Mouse (Mus musculus): Measurements from ENCODE around the gene Eif4ebp2.

The Eif4ebp2 gene

GRCm38 (mm10) chr10:61419146-61419545 lies 33.3 kb downstream of the Eif4ebp2 start:
- in situ Hi-C loops (cut with MboI, MseI) = no loop called here

GRCm38 (mm10) chr10:61418131-61418900 lies 34.1 kb downstream of the Eif4ebp2 start:
- in situ Hi-C loops (cut with MboI, MseI) = no loop called here

GRCm38 (mm10) chr10:61417672-61418071 lies 34.8 kb downstream of the Eif4ebp2 start, which contains the start of gene Nodal:
Gene Nodal (plus strand): TSS chr10:61417972.
- in situ Hi-C loops (cut with MboI, MseI) = no loop called here

GRCm38 (mm10) chr10:61417046-61417445 lies 35.4 kb downstream of the Eif4ebp2 start:
- in situ Hi-C loops (cut with MboI, MseI) = no loop called here

- in situ Hi-C loops (cut with MboI, MseI) = no loop called here
These were observed 35.9 kb downstream of the Eif4ebp2 start for GRCm38 (mm10) chr10:61416561-61416960.

- in situ Hi-C loops (cut with MboI, MseI) = no loop called here
These were observed 36.6 kb downstream of the Eif4ebp2 start for GRCm38 (mm10) chr10:61415890-61416289.

- in situ Hi-C loops (cut with MboI, MseI) = no loop called here
These were observed 37.2 kb downstream of the Eif4ebp2 start for GRCm38 (mm10) chr10:61415240-61415639.

- in situ Hi-C loops (cut with MboI, MseI) = no loop called here
These were observed 39.4 kb downstream of the Eif4ebp2 start for GRCm38 (mm10) chr10:61412910-61413625.

- in situ Hi-C loops (cut with MboI, MseI) = no loop called here
These were observed 42.3 kb downstream of the Eif4ebp2 start for GRCm38 (mm10) chr10:61410193-61410592.

GRCm38 (mm10) chr10:61409776-61410175 lies 42.7 kb downstream of the Eif4ebp2 start:
- in situ Hi-C loops (cut with MboI, MseI) = no loop called here

- in situ Hi-C loops (cut with MboI, MseI) = no loop called here
These were observed 46.5 kb downstream of the Eif4ebp2 start for GRCm38 (mm10) chr10:61405958-61406357.

- in situ Hi-C loops (cut with MboI, MseI) = no loop called here
These were observed 49.5 kb downstream of the Eif4ebp2 start for GRCm38 (mm10) chr10:61402911-61403310.

GRCm38 (mm10) chr10:61402480-61402879 lies 50.0 kb downstream of the Eif4ebp2 start:
- in situ Hi-C loops (cut with MboI, MseI) = no loop called here

- in situ Hi-C loops (cut with MboI, MseI) = no loop called here
These were observed 52.1 kb downstream of the Eif4ebp2 start for GRCm38 (mm10) chr10:61400407-61400806.

- in situ Hi-C loops (cut with MboI, MseI) = no loop called here
These were observed 53.2 kb downstream of the Eif4ebp2 start for GRCm38 (mm10) chr10:61399156-61399734.

- in situ Hi-C loops (cut with MboI, MseI) = no loop called here
These were observed 54.3 kb downstream of the Eif4ebp2 start for GRCm38 (mm10) chr10:61398125-61398524.

GRCm38 (mm10) chr10:61394476-61395136 lies 57.9 kb downstream of the Eif4ebp2 start:
- in situ Hi-C loops (cut with MboI, MseI) = no loop called here

- in situ Hi-C loops (cut with MboI, MseI) = no loop called here
These were observed 59.9 kb downstream of the Eif4ebp2 start for GRCm38 (mm10) chr10:61392584-61392983.

GRCm38 (mm10) chr10:61390148-61390547 lies 62.3 kb downstream of the Eif4ebp2 start:
- in situ Hi-C loops (cut with MboI, MseI) = no loop called here

- in situ Hi-C loops (cut with MboI, MseI) = no loop called here
These were observed 63.4 kb downstream of the Eif4ebp2 start for GRCm38 (mm10) chr10:61389020-61389419.

GRCm38 (mm10) chr10:61386284-61386683 lies 66.2 kb downstream of the Eif4ebp2 start:
- in situ Hi-C loops (cut with MboI, MseI) = no loop called here

- in situ Hi-C loops (cut with MboI, MseI) = no loop called here
These were observed 67.3 kb downstream of the Eif4ebp2 start for GRCm38 (mm10) chr10:61385174-61385573.
